Mouse (Mus musculus) urinary bladder, postnatal 36 days (tissue): Measurements from ENCODE around the gene Exosc8.
"Not testable (repeated sequence)": the region's sequence is repeated elsewhere in the genome, so short reads cannot be mapped to it uniquely, and the experiment has no call there.

Experiments used
- DNase-seq, 2 experiments: peaks; one replicate each; pipeline ENCODE4 v3.0.0; 2022; ENCODE audit warnings: low spot score in 2 of 2, mixed read lengths in 1 of 2

Exosc8 gene

GRCm38 (mm10) chr3:54735247-54736046 lies at the start of gene Exosc8, which contains the start of gene Alg5:
Gene Exosc8, minus strand, starts transcription at chr3:54735393.
Gene Alg5, plus strand, starts transcription at chr3:54735539.
- DNase-seq: peak; percentile 87 to 88

- DNase-seq: no peak
Observed at GRCm38 (mm10) chr3:54775989-54776631, 40.9 kb upstream of the Exosc8 start.

- DNase-seq: no peak
Observed at GRCm38 (mm10) chr3:54773613-54774012, 38.4 kb upstream of the Exosc8 start.

- DNase-seq: no peak
Observed at GRCm38 (mm10) chr3:54769349-54770275, 34.4 kb upstream of the Exosc8 start.

- DNase-seq: no peak
Observed at GRCm38 (mm10) chr3:54768592-54768991, 33.4 kb upstream of the Exosc8 start.

- no peak for DNase-seq
Observed at GRCm38 (mm10) chr3:54766811-54767210, 31.6 kb upstream of the Exosc8 start.

- DNase-seq: no peak
Observed at GRCm38 (mm10) chr3:54766034-54766433, 30.8 kb upstream of the Exosc8 start.

- DNase-seq: not testable (repeated sequence)
Observed at GRCm38 (mm10) chr3:54765521-54765920, 30.3 kb upstream of the Exosc8 start.

GRCm38 (mm10) chr3:54764418-54764817 lies 29.2 kb upstream of the Exosc8 start:
- DNase-seq: no peak

GRCm38 (mm10) chr3:54761258-54761657 lies 26.1 kb upstream of the Exosc8 start:
- DNase-seq: no peak

GRCm38 (mm10) chr3:54760321-54761115 lies 25.3 kb upstream of the Exosc8 start:
- DNase-seq: no peak

GRCm38 (mm10) chr3:54759211-54759610 lies 24.0 kb upstream of the Exosc8 start:
- DNase-seq: no peak

- no peak for DNase-seq
Observed at GRCm38 (mm10) chr3:54757446-54757845, 22.3 kb upstream of the Exosc8 start.

- DNase-seq: peak in 1 of 2 experiments; percentile 18
Observed at GRCm38 (mm10) chr3:54756058-54756457, 20.9 kb upstream of the Exosc8 start.

GRCm38 (mm10) chr3:54755145-54756041 lies 20.2 kb upstream of the Exosc8 start, which contains the start of gene Smad9:
Gene Smad9, plus strand, starts transcription at chr3:54755582.
- DNase-seq: peak; percentile 38 to 57

GRCm38 (mm10) chr3:54753411-54753810 lies 18.2 kb upstream of the Exosc8 start:
- no peak for DNase-seq

- no peak for DNase-seq
Observed at GRCm38 (mm10) chr3:54745799-54746198, 10.6 kb upstream of the Exosc8 start.

GRCm38 (mm10) chr3:54741965-54742364 lies 6.8 kb upstream of the Exosc8 start:
- no peak for DNase-seq

GRCm38 (mm10) chr3:54737317-54737716 lies 2.1 kb upstream of the Exosc8 start:
- no peak for DNase-seq
